Mouse (Mus musculus) liver, embryonic 13.5 days (tissue): ENCODE data around the gene Rmnd5a. TPM values are rescaled to one million over a fixed set of nuclear protein-coding genes. Genes with fewer than 3 reads are reported as not detected.

Experiments used
- ATAC-seq: fragments of 200-750 bp; cut with Nextera tagmentation; 2 replicates; pipeline ENCODE4 v1.8.0; 2017; ENCODE audit warnings: low read depth, mild to moderate bottlenecking, moderate number of reproducible peaks, moderate library complexity
- DNase-seq: peaks from one replicate; pipeline ENCODE4 v3.0.0; 2022
- H3K27ac ChIP-seq: fragments of 300-500 bp; sonication (generic); 2 replicates; pipeline ENCODE4 v1.5.1; 2015; ENCODE audit warnings: moderate library complexity, mild to moderate bottlenecking, inconsistent platforms
- H3K27me3 ChIP-seq: fragments of 300-500 bp; sonication (generic); 2 replicates; pipeline ENCODE4 v1.6.1; 2015; ENCODE audit warnings: mild to moderate bottlenecking, inconsistent platforms
- H3K36me3 ChIP-seq: fragments of 300-500 bp; sonication (generic); 2 replicates; pipeline ENCODE4 v1.6.1; 2015; ENCODE audit warnings: mild to moderate bottlenecking, inconsistent platforms
- H3K4me1 ChIP-seq: fragments of 300-500 bp; sonication (generic); replicated peaks from 2 replicates; pipeline ENCODE4 v1.6.1; 2015; ENCODE audit warnings: inconsistent platforms
- H3K4me2 ChIP-seq: fragments of 300-500 bp; sonication (generic); 2 replicates; pipeline ENCODE4 v1.6.1; 2015; ENCODE audit warnings: inconsistent platforms, mild to moderate bottlenecking, moderate library complexity
- H3K4me3 ChIP-seq: fragments of 300-500 bp; sonication (generic); replicated peaks from 2 replicates; pipeline ENCODE4 v1.5.1; 2015; ENCODE audit warnings: mild to moderate bottlenecking, inconsistent platforms
- H3K9ac ChIP-seq: fragments of 300-500 bp; sonication (generic); 2 replicates; pipeline ENCODE4 v1.6.1; 2015; ENCODE audit warnings: mild to moderate bottlenecking, inconsistent platforms
- H3K9me3 ChIP-seq: fragments of 300-500 bp; sonication (generic); replicated peaks from 2 replicates; pipeline ENCODE4 v1.6.1; 2016; ENCODE audit warnings: inconsistent platforms
- WGBS: fragments of 180-500 bp; shearing (Covaris S2); methylation state at CpG from one replicate; pipeline ENCODE4 v1.1.7; 2015; ENCODE audit not compliant: insufficient replicate concordance; 5-methylcytosine and 5-hydroxymethylcytosine counted together
- polyA plus RNA-seq: library from polyadenylated mRNA; unstranded; fragments of >200 nt; fragmentation: Nextera tagmentation; extraction: Ambion mirVana; gene quantifications from 2 replicates; pipeline ENCODE4 v1.2.1, GENCODE M21; 2015

The Rmnd5a gene
- polyA plus RNA-seq, 1 experiment from 2014 or later = 6.2 TPM

DNA sequence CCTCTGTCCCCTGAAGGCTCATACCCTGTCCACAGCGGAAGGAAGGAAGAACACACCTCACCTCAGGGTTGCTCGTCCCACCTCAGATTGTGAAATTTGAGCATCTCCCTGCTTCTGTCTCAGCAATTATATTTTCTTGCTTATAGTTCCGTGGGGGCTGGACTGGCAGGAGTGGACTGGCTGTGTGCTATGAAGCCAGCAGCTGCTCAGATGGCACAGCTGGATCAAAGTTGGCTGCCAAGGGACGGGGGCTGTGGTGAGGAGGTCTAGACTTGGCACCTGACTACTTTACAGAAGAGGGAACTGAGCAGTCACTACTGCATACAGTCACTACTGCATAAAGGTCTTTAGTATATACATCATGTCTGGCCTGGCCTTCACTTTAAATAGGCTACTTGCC is 101.1 kb downstream of the Rmnd5a start:
- no peak for ATAC-seq
- Histone ChIP-seq H3K9ac (no peak overlapping the region), H3K4me1 (no peaks in the 10 kb centered on the region), H3K4me2 (no peak overlapping the region), H3K36me3 (no peaks in the 10 kb centered on the region), H3K27ac (no peak overlapping the region), H3K9me3 (no peaks in the 10 kb centered on the region), H3K4me3 (no peak overlapping the region), H3K27me3 (no peaks in the 10 kb centered on the region)
- WGBS = 71% methylated on average over 4 of the region's 4 CpGs
- DNase-seq = no peak

DNA sequence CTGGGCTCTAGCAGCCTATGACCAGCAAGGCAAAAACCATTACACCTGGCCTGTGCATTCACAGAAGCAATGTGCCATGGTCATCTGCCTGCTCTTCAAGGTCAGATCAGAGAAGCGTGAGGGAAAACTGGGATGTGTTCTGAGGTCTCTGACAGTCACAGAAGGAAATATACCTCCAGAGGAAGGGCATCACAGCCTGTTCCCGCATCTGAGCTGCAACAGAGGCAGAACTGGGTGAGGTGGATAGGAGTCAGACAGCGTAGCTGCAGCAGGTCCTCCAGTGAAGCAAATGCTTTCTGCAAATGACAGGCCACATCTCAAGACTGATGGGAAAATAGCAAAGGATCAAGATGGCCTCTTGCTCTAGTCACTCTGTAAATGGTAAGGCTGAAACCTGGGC is 101.5 kb downstream of the Rmnd5a start:
- Histone ChIP-seq H3K36me3 (no peaks in the 10 kb centered on the region), H3K4me1 (no peaks in the 10 kb centered on the region), H3K9me3 (no peaks in the 10 kb centered on the region), H3K27me3 (no peaks in the 10 kb centered on the region), H3K4me2 (no peak overlapping the region), H3K9ac (no peak overlapping the region), H3K27ac (no peak overlapping the region), H3K4me3 (no peak overlapping the region)
- no peak for DNase-seq
- 57% methylated on average over 3 of the region's 3 CpGs for WGBS
- no peak for ATAC-seq

Other genes starting within 250 kb of the Rmnd5a start
- gene Fabp1, start 240.8 kb downstream of the Rmnd5a start, polyA plus RNA-seq = 221 and 251 TPM in 2 replicates
- gene Krcc1, start 169.0 kb downstream of the Rmnd5a start, polyA plus RNA-seq = 24.0 and 27.8 TPM in 2 replicates
- 0.20 and 0.27 TPM in 2 replicates for gene Smyd1, start 118.4 kb downstream of the Rmnd5a start, polyA plus RNA-seq
- gene Cd8b1, start 117.8 kb downstream of the Rmnd5a start, polyA plus RNA-seq = not detected in 2 replicates
- gene Cd8a, start 67.2 kb downstream of the Rmnd5a start, polyA plus RNA-seq = not detected in 2 replicates
- gene Rnf103, start 53.3 kb upstream of the Rmnd5a start, polyA plus RNA-seq = 5.4 and 6.9 TPM in 2 replicates
- gene Chmp3, start 103.2 kb upstream of the Rmnd5a start, polyA plus RNA-seq = 35.6 and 43.2 TPM in 2 replicates
- gene Kdm3a, start 192.4 kb upstream of the Rmnd5a start, polyA plus RNA-seq = 10.5 and 15.2 TPM in 2 replicates